ENCODE assay signal across 10 mouse cellular contexts in the genomic region with DNA sequence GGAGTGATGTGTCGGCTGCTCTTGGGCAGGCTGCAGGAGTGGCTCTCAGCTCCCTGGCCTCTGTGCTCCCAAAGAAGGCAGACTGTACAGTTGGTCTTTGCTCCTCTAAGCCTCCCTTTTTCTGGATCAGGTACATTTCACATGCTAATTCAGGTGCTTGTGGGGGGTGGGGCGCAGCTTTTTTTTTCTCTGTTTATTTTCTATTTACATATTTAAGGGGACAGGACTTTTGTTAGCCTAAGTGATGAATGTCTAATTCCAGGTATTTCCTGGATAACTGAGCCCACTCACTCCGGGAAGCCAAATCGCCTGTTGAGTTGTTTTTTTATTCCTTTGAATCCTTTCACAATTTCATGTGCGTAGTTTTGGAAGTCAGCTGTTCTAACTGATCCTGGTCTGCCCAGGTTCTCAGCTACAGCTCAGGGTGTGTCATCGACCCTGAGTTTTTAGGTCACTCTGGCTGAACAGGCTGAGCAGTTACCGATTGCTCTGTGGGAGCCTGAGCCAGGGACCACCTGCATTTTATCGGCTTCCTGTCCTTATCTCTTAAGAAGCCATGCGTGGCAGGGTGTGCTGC. TPM values are rescaled to one million over a fixed set of nuclear protein-coding genes. Genes with fewer than 3 reads are reported as not detected.
DNase-seq lines count a peak whose midpoint lies in the region; ATAC-seq and TF ChIP-seq lines count a peak whose summit lies in the region.
"Had no signal": no experiment of that assay in that cellular context is flagged by ENCODE, and none has a peak within 500 bp of the region (broad histone marks: within the 10 kb centered on the region; RNA-seq: fewer than 3 reads in every experiment).

No protein-coding gene starts in this region.

- H3K36me3 ChIP-seq in heart, embryonic 10.5 days: no peaks in the 10 kb centered on the region
- no peaks in the 10 kb centered on the region for H3K36me3 ChIP-seq in lung, postnatal 0 days (ENCODE audit: insufficient read depth, low read length)
- no peaks in the 10 kb centered on the region for H3K36me3 ChIP-seq in kidney, embryonic 15.5 days
- no peaks in the 10 kb centered on the region for H3K36me3 ChIP-seq in forebrain, embryonic 13.5 days (ENCODE audit: poor library complexity, severe bottlenecking)

- H3K4me2 ChIP-seq in lung, postnatal 0 days (replicated peaks; ENCODE audit: low read depth, low read length): no peak overlapping the region
- peak overlapping the region; percentile 32 for H3K4me2 ChIP-seq in kidney, embryonic 15.5 days
- H3K4me2 ChIP-seq in forebrain, embryonic 13.5 days: no peak overlapping the region

- H3K4me1 ChIP-seq in heart, embryonic 10.5 days: peaks cover 100% of the 10 kb centered on the region
- H3K4me1 ChIP-seq in lung, postnatal 0 days (ENCODE audit: insufficient read depth, low read depth, low read length): peaks cover 19% of the 10 kb centered on the region; the same call in 1 of the 2 replicates
- peaks cover 96% of the 10 kb centered on the region for H3K4me1 ChIP-seq in kidney, embryonic 15.5 days
- H3K4me1 ChIP-seq in forebrain, embryonic 13.5 days: peaks cover 76% of the 10 kb centered on the region

- H3K9me3 ChIP-seq in heart, embryonic 10.5 days: no peaks in the 10 kb centered on the region
- no peaks in the 10 kb centered on the region for H3K9me3 ChIP-seq in lung, postnatal 0 days (ENCODE audit: low read length)
- no peaks in the 10 kb centered on the region for H3K9me3 ChIP-seq in kidney, embryonic 15.5 days (replicated peaks)
- H3K9me3 ChIP-seq in forebrain, embryonic 13.5 days (replicated peaks): no peaks in the 10 kb centered on the region

- peak; percentile 63 for ATAC-seq in lung, postnatal 0 days
- no peak for ATAC-seq in kidney, embryonic 15.5 days (replicated peaks; ENCODE audit: low FRiP score)
- ATAC-seq in forebrain, embryonic 13.5 days: no peak
- ATAC-seq: midbrain, embryonic 16.5 days had no signal

- H3K27ac ChIP-seq in heart, embryonic 10.5 days: peak overlapping the region; percentile 71
- peak overlapping the region; percentile 68 for H3K27ac ChIP-seq in lung, postnatal 0 days (ENCODE audit: low read length)
- H3K27ac ChIP-seq in kidney, embryonic 15.5 days: peak overlapping the region; percentile 81
- no peak overlapping the region for H3K27ac ChIP-seq in forebrain, embryonic 13.5 days

- TF ChIP-seq CTCF in lung, postnatal 0 days (IDR thresholded peaks at IDR 0.05): no peak

- no peaks in the 10 kb centered on the region for H3K27me3 ChIP-seq in heart, embryonic 10.5 days (ENCODE audit: insufficient read depth, poor library complexity, severe bottlenecking)
- H3K27me3 ChIP-seq in lung, postnatal 0 days (replicated peaks; ENCODE audit: insufficient read depth, low read length): no peaks in the 10 kb centered on the region
- no peaks in the 10 kb centered on the region for H3K27me3 ChIP-seq in kidney, embryonic 15.5 days
- H3K27me3 ChIP-seq in forebrain, embryonic 13.5 days: no peaks in the 10 kb centered on the region

- H3K9ac ChIP-seq in lung, postnatal 0 days (replicated peaks; ENCODE audit: low read depth): no peak overlapping the region
- H3K9ac ChIP-seq in kidney, embryonic 15.5 days: no peak overlapping the region
- no peak overlapping the region for H3K9ac ChIP-seq in forebrain, embryonic 13.5 days

- TF ChIP-seq EP300 in lung, postnatal 0 days (IDR thresholded peaks at IDR 0.05): no peak

- H3K4me3 ChIP-seq in heart, embryonic 10.5 days: 0 out of 2 replicates have a peak overlapping the region, but pooled peaks have one; percentile 18
- no peak overlapping the region for H3K4me3 ChIP-seq in lung, postnatal 0 days (ENCODE audit: low read depth, low read length)
- H3K4me3 ChIP-seq in kidney, embryonic 15.5 days (replicated peaks): no peak overlapping the region
- no peak overlapping the region for H3K4me3 ChIP-seq in forebrain, embryonic 13.5 days

- intact Hi-C loops in heart, postnatal 25 days (cut with DNase I): no loop called here

- 17% methylated on average over 9 of the region's 9 CpGs for WGBS in heart, embryonic 10.5 days
- 42% methylated on average over 9 of the region's 9 CpGs for WGBS in lung, postnatal 0 days
- 33% methylated on average over 9 of the region's 9 CpGs for WGBS in kidney, embryonic 15.5 days
- 44% methylated on average over 9 of the region's 9 CpGs for WGBS in forebrain, embryonic 13.5 days

- no peak for DNase-seq in heart, embryonic 10.5 days (ENCODE audit: low spot score)
- no peak for DNase-seq in heart, postnatal 25 days (ENCODE audit: low spot score)
- DNase-seq in lung, postnatal 0 days (ENCODE audit: low spot score): peak; percentile 69
- no peak for DNase-seq in lung, postnatal 14 days
- peak; percentile 53 for DNase-seq in yolk sac, embryonic 10.5 days (ENCODE audit: low spot score)
- no peak for DNase-seq in cerebellum, adult 8-10 months
- DNase-seq: thymus, adult 18-20 months had no signal

RNA-seq across cellular contexts. Expression of a gene that starts 9.4 kb away (rescaled TPM):
- polyA plus RNA-seq in heart, embryonic 10.5 days (2016; fragmentation: Nextera tagmentation; extraction: Ambion mirVana): 19.7 and 27.2 TPM in 2 replicates
- total RNA-seq in heart, postnatal 25 days (2021): 100 to 1,000 TPM; 181 to 186 TPM
- polyA plus RNA-seq in lung, postnatal 0 days (2015; fragmentation: Nextera tagmentation; extraction: Ambion mirVana): 23.0 and 28.8 TPM in 2 replicates
- 27.6 and 30.4 TPM in 2 replicates for polyA plus RNA-seq in kidney, embryonic 15.5 days (2015; fragmentation: Nextera tagmentation; extraction: Ambion mirVana)
- polyA plus RNA-seq in forebrain, embryonic 13.5 days (2015; fragmentation: Nextera tagmentation; extraction: Ambion mirVana): 22.0 and 24.0 TPM in 2 replicates

Comparison
In these comparisons a context has a peak if more than half of its experiments do, and no peak if none do; other contexts are left out.
1. DNase-seq: peak in lung, postnatal 0 days (single experiment) and yolk sac, embryonic 10.5 days (single experiment); none in heart, embryonic 10.5 days (single experiment), heart, postnatal 25 days (single experiment), lung, postnatal 14 days (single experiment) and cerebellum, adult 8-10 months (single experiment).